Mouse (Mus musculus): ENCODE data around the gene Mbip. TPM values are rescaled to one million over a fixed set of nuclear protein-coding genes. Genes with fewer than 3 reads are reported as not detected.

Mbip gene
- 28.4 TPM for polyA plus RNA-seq (2017; shearing (Covaris generic))

GRCm38 (mm10) chr12:56345367-56346089 is at the start of gene Mbip:
Gene Mbip, minus strand, starts transcription at chr12:56345894.

Other genes with a start within 250 kb of the Mbip start
- not detected for gene Nkx2-1, start 191.0 kb upstream of the Mbip start, polyA plus RNA-seq (2017; shearing (Covaris generic))

Data from effector memory CD4-positive, alpha-beta T cell, adult 5 months (primary cell).